Comparison of ENCODE assay signal across 13 mouse cellular contexts in the genomic region with DNA sequence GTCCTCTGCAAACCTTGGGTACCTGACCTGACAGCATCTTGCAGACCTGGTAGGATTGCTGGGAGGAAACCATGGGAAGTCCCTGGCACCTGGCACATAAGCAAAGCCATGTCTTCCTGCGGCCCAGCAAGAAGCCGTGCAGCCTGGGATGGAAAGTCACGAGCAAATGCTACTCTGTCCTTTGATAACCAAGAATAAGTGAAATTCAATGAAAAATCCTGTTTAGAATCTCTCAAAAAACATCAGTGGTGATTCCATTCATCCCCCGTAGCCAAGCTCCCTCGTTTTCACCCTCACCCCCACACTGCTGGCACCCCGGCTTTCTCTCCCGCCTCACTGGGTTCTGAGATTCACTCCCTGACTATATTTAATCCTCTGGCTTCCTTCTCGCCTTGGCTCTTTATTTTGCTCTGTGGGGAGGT.
DNase-seq lines count a peak whose midpoint lies in the region.
"Had no signal": no experiment of that assay in that cellular context is flagged by ENCODE, and none has a peak within 500 bp of the region (broad histone marks: within the 10 kb centered on the region; RNA-seq: fewer than 3 reads in every experiment).

No protein-coding gene starts in this region.

- DNase-seq in left cerebral cortex, adult 18-20 months (ENCODE audit: low spot score in 2 of 2) = peak; percentile 59 to 68
- no peak for DNase-seq in left cerebral cortex, postnatal 4 days
- peak; percentile 77 for DNase-seq in cerebellum, adult 9-10 months
- DNase-seq in cerebellum, postnatal 36 days = peak; percentile 54 to 64
- DNase-seq in right cerebral cortex, postnatal 25 days = peak; percentile 54
- DNase-seq in T-cell, adult 2 months (ENCODE audit: low spot score) = no peak
- no peak for DNase-seq in thymus, postnatal 10 days (ENCODE audit: low spot score in 2 of 2)
- DNase-seq: adrenal gland, postnatal 14 days; gastrocnemius, postnatal 10 days; kidney, adult 2 months; layer of hippocampus, adult 9-11 months; liver; thymus, adult 18-20 months had no signal

- intact Hi-C loops in left cerebral cortex, postnatal 4 days (cut with DNase I) = loop anchor here (10.0 kb wide), 1 partner anchor 155 kb away; no protein-coding TSS in a partner anchor

Comparison
In these comparisons a context has a peak if more than half of its experiments do, and no peak if none do; other contexts are left out.
1. DNase-seq: peak in left cerebral cortex, adult 18-20 months (2 of 2), cerebellum, adult 9-10 months (single experiment), cerebellum, postnatal 36 days (2 of 2) and right cerebral cortex, postnatal 25 days (single experiment); none in left cerebral cortex, postnatal 4 days (single experiment), T-cell, adult 2 months (single experiment) and thymus, postnatal 10 days (0 of 2).